Mouse (Mus musculus) heart, postnatal 0 days (tissue): ENCODE results near the gene Cd63. TPM values are rescaled to one million over a fixed set of nuclear protein-coding genes. Genes with fewer than 3 reads are reported as not detected.
A peak's percentile ranks its signal among the peaks of the same experiment; 100 is the strongest.

Source experiments
- ATAC-seq: fragments of 200-750 bp; cut with Nextera tagmentation; 2 replicates; pipeline ENCODE4 v1.8.0; 2017; ENCODE audit warnings: low read depth, moderate number of reproducible peaks, moderate library complexity; ENCODE audit not compliant: insufficient read depth
- DNase-seq: peaks from one replicate; pipeline ENCODE4 v3.0.0-alpha.2; 2016; ENCODE audit warnings: low spot score
- H3K27ac ChIP-seq: fragments of 300-500 bp; sonication (generic); 2 replicates; pipeline ENCODE4 v1.5.1; 2014; ENCODE audit warnings: low read depth, mild to moderate bottlenecking
- H3K27me3 ChIP-seq: fragments of 300-500 bp; sonication (generic); 2 replicates; pipeline ENCODE4 v1.6.1; 2014; ENCODE audit warnings: low read length, mixed read lengths; ENCODE audit not compliant: control insufficient read depth, insufficient read depth
- H3K36me3 ChIP-seq: fragments of 300-500 bp; sonication (generic); replicated peaks from 2 replicates; pipeline ENCODE4 v1.6.1; 2014; ENCODE audit warnings: low read length, mixed read lengths; ENCODE audit not compliant: control insufficient read depth, insufficient read depth
- H3K4me1 ChIP-seq: fragments of 300-500 bp; sonication (generic); 2 replicates; pipeline ENCODE4 v1.6.1; 2014; ENCODE audit warnings: antibody characterized with exemption; ENCODE audit not compliant: control insufficient read depth, insufficient read depth
- H3K4me2 ChIP-seq: fragments of 300-500 bp; sonication (generic); 2 replicates; pipeline ENCODE4 v1.6.1; 2014; ENCODE audit warnings: low read depth, mild to moderate bottlenecking, low read length, moderate library complexity
- H3K4me3 ChIP-seq: fragments of 300-500 bp; sonication (generic); 2 replicates; pipeline ENCODE4 v1.5.1; 2014; ENCODE audit warnings: low read depth, low read length
- H3K9ac ChIP-seq: fragments of 300-500 bp; sonication (generic); replicated peaks from 2 replicates; pipeline ENCODE4 v1.6.1; 2014; ENCODE audit warnings: low read depth, low read length, mixed read lengths
- H3K9me3 ChIP-seq: fragments of 300-500 bp; sonication (generic); replicated peaks from 2 replicates; pipeline ENCODE4 v1.6.1; 2016; ENCODE audit warnings: low read length; ENCODE audit not compliant: control insufficient read depth
- CTCF ChIP-seq: IDR thresholded peaks from 2 replicates; pipeline ENCODE4 v1.5.1; 2016; ENCODE audit warnings: antibody characterized with exemption, control low read depth, low read depth
- EP300 ChIP-seq: IDR thresholded peaks from 2 replicates; pipeline ENCODE4 v1.6.1; 2016; ENCODE audit warnings: antibody characterized with exemption, low read depth
- WGBS: fragments of 180-500 bp; shearing (Covaris S2); extraction: QIAGEN DNeasy Blood & Tissue Kit; methylation state at CpG from one replicate; pipeline ENCODE4 v1.1.7; 2014; 5-methylcytosine and 5-hydroxymethylcytosine counted together
- polyA plus RNA-seq: library from polyadenylated mRNA; unstranded; fragments of >200 nt; fragmentation: Nextera tagmentation; extraction: Ambion mirVana; gene quantifications from 2 replicates; pipeline ENCODE4 v1.2.1, GENCODE M21; 2015
- total RNA-seq: library from RNA; depleted of rRNA; stranded (reverse); fragments of >200 nt; gene quantifications from 2 replicates; pipeline ENCODE4 v1.2.3, GENCODE M21; 2014; ENCODE audit warnings: low replicate concordance

Cd63 gene
- total and polyA plus RNA-seq, 2 experiments from 2014 or later = 72.6 to 381 TPM

DNA sequence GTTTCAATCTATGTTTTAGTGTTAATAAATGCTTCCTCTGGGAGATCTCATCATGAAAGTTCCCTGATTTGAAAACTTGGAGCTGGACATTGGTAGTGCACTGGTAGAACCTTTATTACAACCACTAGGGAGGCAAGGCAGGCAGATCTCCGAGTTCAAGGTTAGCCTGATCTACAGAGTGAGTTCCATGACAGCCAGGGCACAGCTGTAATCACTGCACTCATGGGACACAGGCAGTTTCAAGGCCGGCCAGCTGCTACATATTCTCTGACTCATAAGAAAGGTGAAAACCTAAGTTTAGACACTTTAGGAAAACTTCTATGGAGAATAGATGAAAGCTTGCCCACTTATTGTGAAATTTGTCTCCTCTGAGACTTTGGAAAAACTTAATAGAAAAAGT, 22.0 kb upstream of the Cd63 start:
- no peaks in the 10 kb centered on the region for H3K4me1 ChIP-seq
- 69% methylated on average over 2 of the region's 2 CpGs for WGBS
- no peak overlapping the region for H3K27ac ChIP-seq
- no peak for ATAC-seq
- H3K27me3 ChIP-seq = no peaks in the 10 kb centered on the region
- DNase-seq = no peak
- H3K4me3 ChIP-seq = no peak overlapping the region
- TF ChIP-seq EP300 (no peak), CTCF (no peak)
- no peak overlapping the region for H3K4me2 ChIP-seq
- H3K9ac ChIP-seq = no peak overlapping the region
- peaks cover 18% of the 10 kb centered on the region for H3K36me3 ChIP-seq
- H3K9me3 ChIP-seq = no peaks in the 10 kb centered on the region

GRCm38 (mm10) chr10:128882067-128882466, 18.7 kb upstream of the Cd63 start:
- Histone ChIP-seq H3K4me3 (no peak overlapping the region), H3K27ac (no peak overlapping the region), H3K9ac (no peak overlapping the region), H3K27me3 (no peaks in the 10 kb centered on the region), H3K4me1 (no peaks in the 10 kb centered on the region), H3K4me2 (no peak overlapping the region), H3K36me3 (0 out of 2 replicates have a peak, but pooled peaks cover 4% of the 10 kb centered on the region), H3K9me3 (no peaks in the 10 kb centered on the region)
- ATAC-seq (no peak), DNase-seq (no peak)
- TF ChIP-seq EP300 (no peak), CTCF (no peak)
- WGBS = 92% methylated on average over 5 of the region's 5 CpGs

DNA sequence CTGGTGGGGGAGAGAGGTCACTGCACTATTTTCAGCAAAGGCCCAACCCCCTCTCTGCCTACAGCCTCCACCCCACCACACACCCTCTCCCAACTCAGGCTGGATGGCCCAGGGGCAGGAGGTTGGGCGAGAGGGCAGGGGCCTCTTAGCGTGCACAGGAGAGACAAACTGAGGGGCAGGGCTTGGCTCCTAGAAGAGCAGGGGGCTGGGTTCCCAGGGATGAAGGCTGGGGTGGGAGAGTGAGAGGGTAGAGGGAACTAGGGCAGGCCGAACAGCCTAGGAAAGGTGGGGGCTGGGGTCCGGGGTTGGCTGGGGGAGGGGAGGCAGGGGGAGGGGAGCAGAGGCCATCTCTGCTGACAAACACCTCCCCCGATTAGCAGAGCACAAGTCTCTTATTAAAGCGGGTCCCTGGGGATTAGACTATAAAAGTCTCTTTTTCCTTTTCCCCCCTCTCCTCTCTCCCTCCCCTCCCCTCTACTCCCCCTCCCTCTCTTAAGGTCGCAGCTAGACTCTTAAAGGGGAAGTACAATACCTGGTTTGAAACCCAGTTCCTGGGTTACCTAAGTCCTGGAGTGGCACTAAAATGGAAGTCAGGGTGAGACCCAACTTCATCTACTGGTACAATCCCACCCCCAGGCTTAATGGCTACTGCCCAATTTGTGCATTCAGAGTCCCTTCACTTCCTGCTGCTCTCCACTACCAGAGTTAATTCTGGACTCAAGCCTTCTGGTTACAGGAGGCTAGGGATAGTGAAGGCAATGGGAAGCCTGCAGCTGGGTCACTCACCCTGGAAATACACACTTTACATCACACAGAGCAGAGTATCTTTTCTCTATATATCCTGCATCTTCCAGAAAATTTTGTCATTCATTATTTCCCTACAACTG, 11.6 kb upstream of the Cd63 start:
- 0 out of 2 replicates have a peak overlapping the region, but pooled peaks have one; percentile 0 for H3K9ac ChIP-seq
- H3K27ac ChIP-seq = no peak overlapping the region
- H3K36me3 ChIP-seq = no peaks in the 10 kb centered on the region
- H3K4me3 ChIP-seq = peak overlapping the region; percentile 27
- H3K27me3 ChIP-seq = peaks cover 8% of the 10 kb centered on the region; the same call in 1 of the 2 replicates
- DNase-seq (peak; percentile 32), ATAC-seq (peak; percentile 25)
- TF ChIP-seq CTCF = no peak
- TF ChIP-seq EP300 = no peak
- H3K4me1 ChIP-seq = peaks cover 13% of the 10 kb centered on the region
- 5% methylated on average over 5 of the region's 7 CpGs for WGBS
- peak overlapping the region; percentile 56 for H3K4me2 ChIP-seq
- H3K9me3 ChIP-seq = no peaks in the 10 kb centered on the region

- peaks cover 8% of the 10 kb centered on the region; the same call in 1 of the 2 replicates for H3K27me3 ChIP-seq
- ATAC-seq (no peak), DNase-seq (no peak)
- H3K36me3 ChIP-seq = no peaks in the 10 kb centered on the region
- H3K9me3 ChIP-seq = no peaks in the 10 kb centered on the region
- TF ChIP-seq EP300 (no peak), CTCF (no peak)
- no peak overlapping the region for H3K27ac ChIP-seq
- no peak overlapping the region for H3K9ac ChIP-seq
- H3K4me1 ChIP-seq = peaks cover 15% of the 10 kb centered on the region
- whole genome bisulfite sequencing = 13% methylated on average over 2 of the region's 2 CpGs
- H3K4me3 ChIP-seq = no peak overlapping the region; the same call in 1 of the 2 replicates
- H3K4me2 ChIP-seq = peak overlapping the region; percentile 74
These were observed 10.9 kb upstream of the Cd63 start for GRCm38 (mm10) chr10:128889846-128890245.

GRCm38 (mm10) chr10:128890383-128891295, 10.2 kb upstream of the Cd63 start:
- Histone ChIP-seq H3K9me3 (no peaks in the 10 kb centered on the region), H3K27me3 (peaks cover 8% of the 10 kb centered on the region; the same call in 1 of the 2 replicates), H3K36me3 (no peaks in the 10 kb centered on the region), H3K4me2 (peak overlapping the region; percentile 74), H3K9ac (peak overlapping the region; percentile 63), H3K4me1 (peaks cover 20% of the 10 kb centered on the region), H3K4me3 (peak overlapping the region; percentile 54), H3K27ac (no peak overlapping the region)
- 0 out of 2 replicates have a peak, but pooled peaks have one; percentile 2 for ATAC-seq
- WGBS = 3% methylated on average over 40 of the region's 40 CpGs
- no peak for DNase-seq
- TF ChIP-seq EP300 (no peak), CTCF (no peak)
